Mouse (Mus musculus) olfactory bulb, adult 2 months (tissue): ENCODE results near the gene Syngr3.

ENCODE experiments used
- CTCF ChIP-seq: fragments of 200-500 bp; IDR thresholded peaks from 2 replicates; pipeline ENCODE4 v1.5.1; 2012; ENCODE audit warnings: low read depth, mild to moderate bottlenecking, low read length, moderate library complexity; ENCODE audit not compliant: insufficient read depth
- POLR2A ChIP-seq: fragments of 200-500 bp; IDR thresholded peaks from 2 replicates; pipeline ENCODE4 v1.6.1; 2012; ENCODE audit warnings: mild to moderate bottlenecking, low read depth, low read length, moderate library complexity; ENCODE audit not compliant: insufficient read depth

DNA sequence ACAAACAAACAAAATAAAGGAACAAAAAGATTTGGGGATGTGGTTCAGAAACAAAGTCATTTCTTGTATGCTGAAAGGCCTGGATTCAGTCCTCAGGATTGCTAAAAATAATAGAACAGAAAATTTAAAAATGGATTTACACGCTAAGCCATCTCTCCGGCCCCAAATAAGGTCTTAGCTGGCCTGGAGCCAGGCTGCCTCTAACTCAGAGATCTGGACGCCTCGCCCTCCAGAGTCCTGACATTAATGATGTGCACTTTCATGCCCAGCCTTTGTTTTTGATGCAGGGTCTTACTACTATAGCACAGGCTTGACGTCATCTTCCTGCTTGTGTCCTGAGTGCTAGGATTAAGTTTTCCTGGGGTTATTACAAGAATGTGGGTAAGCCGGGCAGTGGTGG, 39.3 kb upstream of the Syngr3 start:
- TF ChIP-seq POLR2A (no peak), CTCF (no peak)
